Mouse (Mus musculus) 3134 (cell line): ENCODE measurements around the gene Lrrc51.
"Not testable (repeated sequence)": the region's sequence is repeated elsewhere in the genome, so short reads cannot be mapped to it uniquely, and the experiment has no call there.

Source experiments
- DNase-seq: peaks from one replicate; pipeline ENCODE4 v3.0.0-alpha.2; 2011; ENCODE audit warnings: low spot score; ENCODE audit not compliant: insufficient read length; ENCODE audit errors: extremely low read depth

Lrrc51 gene

DNA sequence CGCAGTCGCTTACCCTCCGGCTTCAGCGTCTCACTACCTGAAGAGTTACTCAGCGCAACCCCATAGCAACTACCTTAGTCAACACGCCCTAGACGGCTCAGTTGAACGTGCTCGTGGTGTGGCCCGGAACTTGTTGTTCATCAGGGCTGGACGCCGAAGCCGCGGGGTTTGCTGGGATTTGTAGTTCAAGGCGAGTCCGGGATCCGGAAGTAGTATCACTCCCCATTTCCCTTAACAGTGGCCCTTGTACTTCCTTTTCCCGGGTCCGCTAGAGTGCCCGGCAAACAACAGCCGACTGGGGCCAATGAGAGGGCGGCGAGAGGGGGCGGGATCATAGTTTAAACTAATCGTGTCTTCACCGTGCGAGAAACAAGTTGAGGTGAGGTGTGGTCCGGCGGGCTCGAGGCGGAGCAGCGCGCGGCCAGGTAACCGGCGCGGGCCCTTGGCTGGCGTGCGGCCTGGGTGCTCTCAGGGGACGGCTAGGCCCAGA lies at the start of gene Lrrc51, which contains the start of gene Numa1:
Gene Lrrc51 (minus strand): TSS at position 145 of the 490 bp plus-strand sequence.
Gene Numa1 (plus strand): TSS at position 361 of the 490 bp plus-strand sequence.
- peak; percentile 93 for DNase-seq

- DNase-seq: no peak
These were observed 49.0 kb upstream of the Lrrc51 start for GRCm38 (mm10) chr7:101982735-101983134.

GRCm38 (mm10) chr7:101974505-101974904 lies 40.8 kb upstream of the Lrrc51 start:
- DNase-seq: no peak

GRCm38 (mm10) chr7:101973730-101974129 lies 40.0 kb upstream of the Lrrc51 start:
- DNase-seq: no peak

- peak; percentile 30 for DNase-seq
These were observed 38.0 kb upstream of the Lrrc51 start for GRCm38 (mm10) chr7:101971721-101972120.

DNA sequence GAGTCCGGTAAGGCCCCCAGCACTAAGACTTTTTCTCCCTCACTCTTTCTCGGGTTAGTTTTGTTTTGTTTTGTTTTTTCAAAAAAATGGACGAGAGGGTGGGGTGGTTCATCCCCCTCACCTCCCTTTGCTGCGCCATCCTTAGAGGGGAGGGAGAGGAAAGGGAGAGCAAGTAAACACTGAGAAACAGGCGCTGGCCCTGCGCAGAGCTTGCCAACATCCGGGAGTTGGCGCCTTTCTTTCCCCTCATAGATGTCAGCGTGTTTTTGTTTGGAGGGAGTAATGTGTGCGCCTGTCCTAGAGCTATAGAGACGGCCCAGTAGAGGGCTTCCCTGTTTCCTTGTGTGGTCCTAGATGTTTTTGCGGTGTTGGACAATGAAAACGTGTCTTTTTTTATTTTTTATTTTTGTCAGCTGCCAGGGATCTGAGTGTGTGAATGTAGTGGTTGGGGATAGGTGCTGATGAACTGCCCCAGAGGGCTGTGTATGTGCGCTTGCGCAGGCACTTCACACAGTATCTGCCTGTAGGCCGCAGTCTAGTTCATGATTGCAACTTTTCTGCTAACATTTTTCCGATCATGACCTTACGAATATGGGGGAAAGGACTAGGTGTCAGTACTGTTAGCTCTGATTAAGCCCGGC lies 37.2 kb upstream of the Lrrc51 start:
- DNase-seq: peak; percentile 59

DNA sequence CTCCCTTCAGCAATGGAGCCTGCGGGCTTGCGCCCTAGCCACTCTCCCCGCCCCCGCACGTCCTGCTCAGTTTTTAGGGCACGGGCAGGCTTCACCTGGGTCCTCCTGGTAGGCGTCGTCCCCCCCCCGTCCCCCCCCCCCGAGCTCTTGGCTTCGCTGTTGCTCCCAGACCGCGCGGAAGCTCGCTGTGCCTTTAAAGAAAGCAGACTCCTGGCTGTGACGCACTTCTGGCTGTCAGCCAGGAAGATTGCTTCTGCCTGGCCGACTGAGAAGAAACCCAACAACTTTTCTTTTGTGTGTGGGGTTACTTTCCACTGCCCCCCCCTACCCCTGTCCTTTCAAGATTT lies 36.7 kb upstream of the Lrrc51 start:
- no peak for DNase-seq

DNA sequence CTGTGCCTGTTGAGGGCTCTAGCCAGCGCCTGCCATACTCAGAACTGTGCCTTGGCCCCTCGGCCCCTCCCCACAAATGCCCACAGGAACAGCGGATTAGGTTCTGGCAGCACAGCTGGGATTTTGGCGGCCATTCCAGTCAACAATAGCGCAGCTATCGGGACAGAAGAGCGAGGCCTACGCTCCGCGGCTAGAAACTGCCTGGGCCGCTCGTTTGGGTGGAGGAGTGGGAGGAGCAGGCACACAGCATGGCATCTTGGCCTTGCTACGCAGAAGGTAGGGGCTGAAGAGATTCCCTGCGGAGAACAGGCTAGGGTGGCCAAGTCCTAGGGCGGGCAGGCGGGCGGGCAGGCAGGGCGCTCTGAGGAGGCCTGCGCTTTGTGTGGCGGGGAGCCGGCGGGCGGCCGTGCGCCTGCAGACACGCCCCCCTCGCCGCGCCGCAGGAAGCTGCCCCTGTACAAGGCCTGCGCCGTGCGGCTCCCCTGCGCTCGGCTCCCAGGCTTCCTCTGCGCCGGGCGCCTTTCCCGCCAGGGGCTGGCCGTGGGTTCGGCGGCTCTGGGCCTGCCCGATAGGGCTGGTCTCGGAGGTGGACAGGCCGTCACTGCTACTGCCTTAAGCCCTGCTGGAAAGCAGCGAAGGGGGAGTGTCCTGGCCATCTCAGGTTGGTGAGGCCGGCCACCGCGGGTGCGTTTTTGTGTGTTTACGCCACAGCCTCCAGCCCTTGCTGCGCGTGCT lies 36.2 kb upstream of the Lrrc51 start:
- DNase-seq: peak; percentile 90

DNA sequence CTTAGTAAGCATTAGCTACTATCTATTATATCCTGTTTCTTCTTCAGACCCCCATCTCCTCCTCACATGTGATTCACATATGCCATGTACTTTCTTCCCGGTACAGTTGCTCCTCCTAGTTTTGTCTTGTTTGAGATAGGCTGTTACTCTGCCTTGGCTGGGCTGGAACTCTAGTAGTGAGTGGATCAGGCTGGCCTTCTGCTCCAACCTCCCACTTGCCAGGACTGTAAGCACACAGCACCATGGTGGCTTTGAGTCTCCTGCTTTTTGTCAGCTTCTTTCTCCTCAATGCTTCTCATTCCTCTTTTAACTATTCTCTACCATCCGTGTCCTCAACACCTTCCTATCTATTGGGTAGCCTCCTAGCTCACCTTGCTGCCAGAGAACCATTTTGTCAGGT lies 35.1 kb upstream of the Lrrc51 start:
- DNase-seq: no peak

DNA sequence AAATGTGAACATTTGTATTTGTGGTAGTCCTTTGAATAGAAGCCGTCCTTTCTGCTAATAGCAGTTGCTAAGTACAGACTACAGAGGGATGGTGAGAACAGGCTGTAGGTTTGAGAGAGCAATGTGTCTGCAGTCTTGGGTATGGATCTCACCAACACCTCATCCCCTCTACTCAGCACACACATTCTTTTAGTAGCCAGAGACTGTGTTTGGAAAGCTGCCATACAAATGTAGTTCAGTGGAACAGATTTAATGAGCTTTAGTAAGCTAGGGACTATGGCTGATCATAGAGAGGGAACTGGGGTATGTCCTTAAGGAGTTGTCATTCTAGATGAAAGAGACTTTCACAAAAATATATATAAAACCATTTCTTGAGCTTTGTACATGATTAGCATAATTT lies 33.6 kb upstream of the Lrrc51 start:
- no peak for DNase-seq

DNA sequence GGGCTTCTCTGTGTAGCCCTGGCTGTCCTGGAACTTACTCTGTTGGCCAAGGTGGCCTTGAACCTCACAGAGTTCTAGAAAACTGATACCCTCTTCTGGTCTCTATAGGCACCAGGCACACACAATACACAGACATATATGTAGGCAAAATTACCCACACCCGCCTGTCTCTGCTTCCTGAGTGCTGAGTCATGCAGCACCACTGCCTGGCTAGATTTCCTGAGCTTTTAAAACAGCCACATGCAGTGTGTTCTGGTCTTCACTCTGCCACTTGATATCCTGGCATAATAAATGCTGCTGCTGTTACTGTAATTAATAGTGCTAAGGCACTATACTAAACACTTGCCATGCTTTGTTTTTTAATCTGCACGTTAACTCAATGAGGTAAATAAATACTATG lies 31.9 kb upstream of the Lrrc51 start:
- DNase-seq: peak; percentile 32

- DNase-seq: peak; percentile 62
These were observed 30.9 kb upstream of the Lrrc51 start for GRCm38 (mm10) chr7:101964551-101964950.

DNA sequence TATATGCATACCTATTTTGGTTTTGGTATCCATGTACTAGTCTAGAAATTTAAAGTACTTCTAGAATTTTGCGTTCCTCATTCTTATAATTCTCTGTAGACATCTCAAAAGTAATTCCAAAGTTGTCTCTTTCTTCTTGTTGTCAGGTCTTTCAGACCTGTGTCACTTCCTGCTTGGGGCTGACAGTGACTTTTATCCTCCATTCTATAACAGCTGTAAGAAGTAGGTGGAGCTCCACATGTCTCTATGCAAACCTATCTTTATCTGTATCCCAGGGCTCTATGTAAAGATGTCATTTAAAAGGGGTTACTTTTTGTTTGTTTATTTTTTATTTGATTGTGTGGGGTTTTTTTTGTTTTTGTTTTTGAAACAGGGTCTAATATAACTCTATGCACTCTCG lies 29.9 kb upstream of the Lrrc51 start:
- no peak for DNase-seq

DNA sequence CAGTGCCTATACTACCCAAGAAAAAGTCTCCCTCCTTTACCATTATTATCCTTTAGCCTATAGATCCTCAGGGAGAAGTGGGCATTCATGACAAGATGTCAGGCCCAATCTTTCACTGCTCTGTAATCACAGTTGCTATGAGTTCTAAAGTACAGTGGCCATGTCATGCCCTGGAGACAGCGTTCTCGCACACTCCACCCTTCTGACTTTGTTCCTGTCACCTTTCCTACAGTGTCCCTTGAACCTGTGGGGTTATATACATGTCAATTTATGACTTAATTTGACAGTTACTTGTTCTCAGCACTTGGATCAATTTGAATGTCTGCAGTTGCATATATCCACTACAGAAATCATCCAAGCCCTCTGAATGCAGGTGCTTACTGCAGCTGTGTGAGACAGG lies 29.1 kb upstream of the Lrrc51 start:
- no peak for DNase-seq

DNA sequence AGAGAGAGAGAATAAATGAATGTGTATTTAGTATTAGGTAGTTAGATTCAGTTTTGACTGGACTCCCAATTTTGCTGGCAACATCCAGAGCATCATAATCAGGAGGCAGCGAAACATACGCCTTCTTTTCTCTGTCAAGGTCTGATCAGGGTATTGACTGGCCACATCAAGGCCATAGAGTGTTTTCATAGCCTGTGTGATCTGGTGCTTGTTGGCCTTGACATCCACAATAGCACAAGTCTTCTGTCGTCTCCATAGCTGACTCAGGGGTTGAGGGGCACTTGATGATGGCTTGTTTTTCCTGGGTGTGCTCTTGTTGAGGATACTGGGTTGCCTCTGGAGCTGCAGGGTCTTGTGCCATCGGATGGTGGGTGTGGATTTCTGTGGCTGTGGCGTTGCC lies 23.2 kb upstream of the Lrrc51 start:
- no peak for DNase-seq

DNA sequence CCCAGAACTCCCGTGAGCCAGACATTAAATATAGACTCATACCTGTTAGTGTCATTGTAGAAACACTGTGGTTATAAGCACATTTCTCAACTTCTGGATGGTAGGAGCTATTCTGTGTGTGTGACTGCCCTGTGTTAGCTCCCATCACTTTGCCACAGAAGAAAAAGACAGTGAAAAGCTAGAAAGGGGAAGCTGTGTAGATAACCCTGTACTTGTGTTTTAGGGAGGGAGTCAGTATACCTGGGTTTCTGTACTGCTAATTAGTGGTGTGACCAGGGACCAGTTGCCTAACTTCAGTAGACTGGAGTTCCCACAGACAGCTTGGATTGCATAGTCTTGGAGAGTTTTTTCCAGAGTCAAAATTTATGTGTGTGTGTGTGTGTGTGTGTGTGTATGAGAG lies 22.8 kb upstream of the Lrrc51 start:
- no peak for DNase-seq

GRCm38 (mm10) chr7:101955862-101956261 lies 22.2 kb upstream of the Lrrc51 start:
- DNase-seq: no peak

GRCm38 (mm10) chr7:101955276-101955675 lies 21.6 kb upstream of the Lrrc51 start:
- DNase-seq: no peak

GRCm38 (mm10) chr7:101954163-101954562 lies 20.5 kb upstream of the Lrrc51 start:
- DNase-seq: no peak

- no peak for DNase-seq
These were observed 18.4 kb upstream of the Lrrc51 start for GRCm38 (mm10) chr7:101952098-101952497.

- DNase-seq: no peak
These were observed 18.0 kb upstream of the Lrrc51 start for GRCm38 (mm10) chr7:101951648-101952047.

DNA sequence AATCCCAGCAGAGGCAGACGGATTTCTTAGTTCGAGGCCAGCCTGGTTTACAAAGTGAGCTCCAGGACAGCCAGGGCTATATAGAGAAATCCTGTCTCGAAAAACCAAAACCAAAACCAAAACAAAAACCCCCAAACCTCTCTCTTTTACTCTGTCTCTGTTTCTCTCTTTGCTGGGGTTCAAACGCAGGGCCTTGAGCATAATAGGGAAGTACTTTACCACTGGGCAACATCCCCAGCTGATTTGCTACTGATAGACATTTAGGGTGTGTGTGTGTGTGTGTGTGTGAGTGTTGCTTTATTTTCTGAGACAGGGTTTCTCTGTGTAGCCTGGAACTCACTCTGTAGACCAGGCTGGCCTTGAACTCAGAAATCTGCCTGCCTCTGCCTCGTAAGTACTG lies 15.3 kb upstream of the Lrrc51 start:
- DNase-seq: not testable (repeated sequence)
